Mouse (Mus musculus) hindbrain, embryonic 14.5 days (tissue): ENCODE data around the gene Vsir. TPM values are rescaled to one million over a fixed set of nuclear protein-coding genes. Genes with fewer than 3 reads are reported as not detected.

Experiments
- ATAC-seq: fragments of 200-750 bp; cut with Nextera tagmentation; 2 replicates; pipeline ENCODE4 v1.8.0; 2017; ENCODE audit warnings: moderate number of reproducible peaks, mild to moderate bottlenecking, moderate TSS enrichment, moderate library complexity; ENCODE audit not compliant: low FRiP score
- DNase-seq: peaks from one replicate; pipeline ENCODE4 v3.0.0-alpha.2; 2015; ENCODE audit warnings: low spot score
- H3K27ac ChIP-seq: fragments of 300-500 bp; sonication (generic); 2 replicates; pipeline ENCODE4 v1.5.1; 2014; ENCODE audit warnings: mild to moderate bottlenecking, moderate library complexity
- H3K27me3 ChIP-seq: fragments of 300-500 bp; sonication (generic); 2 replicates; pipeline ENCODE4 v1.6.1; 2014; ENCODE audit warnings: mild to moderate bottlenecking, low read length, mixed read lengths; ENCODE audit not compliant: control insufficient read depth, insufficient read depth
- H3K36me3 ChIP-seq: fragments of 300-500 bp; sonication (generic); replicated peaks from 2 replicates; pipeline ENCODE4 v1.6.1; 2014; ENCODE audit not compliant: control insufficient read depth, insufficient read depth
- H3K4me1 ChIP-seq: fragments of 300-500 bp; sonication (generic); replicated peaks from 2 replicates; pipeline ENCODE4 v1.6.1; 2014; ENCODE audit warnings: antibody characterized with exemption, low read length, mixed read lengths; ENCODE audit not compliant: control insufficient read depth, insufficient read depth
- H3K4me2 ChIP-seq: fragments of 300-500 bp; sonication (generic); replicated peaks from 2 replicates; pipeline ENCODE4 v1.6.1; 2014; ENCODE audit warnings: mild to moderate bottlenecking, moderate library complexity
- H3K4me3 ChIP-seq: fragments of 300-500 bp; sonication (generic); replicated peaks from 2 replicates; pipeline ENCODE4 v1.5.1; 2014; ENCODE audit warnings: mild to moderate bottlenecking, low read length
- H3K9ac ChIP-seq: fragments of 300-500 bp; sonication (generic); 2 replicates; pipeline ENCODE4 v1.6.1; 2014
- H3K9me3 ChIP-seq: fragments of 300-500 bp; sonication (generic); 2 replicates; pipeline ENCODE4 v1.6.1; 2016; ENCODE audit warnings: low read length; ENCODE audit not compliant: control insufficient read depth
- WGBS: fragments of 180-500 bp; shearing (Covaris S2); extraction: QIAGEN DNeasy Blood & Tissue Kit; methylation state at CpG from one replicate; pipeline ENCODE4 v1.1.7; 2014; 5-methylcytosine and 5-hydroxymethylcytosine counted together
- polyA plus RNA-seq: library from polyadenylated mRNA; unstranded; fragments of >200 nt; fragmentation: Nextera tagmentation; extraction: Ambion mirVana; gene quantifications from 2 replicates; pipeline ENCODE4 v1.2.1, GENCODE M21; 2014

Gene Vsir
- polyA plus RNA-seq, 1 experiment from 2014 or later = 2.7 TPM

DNA sequence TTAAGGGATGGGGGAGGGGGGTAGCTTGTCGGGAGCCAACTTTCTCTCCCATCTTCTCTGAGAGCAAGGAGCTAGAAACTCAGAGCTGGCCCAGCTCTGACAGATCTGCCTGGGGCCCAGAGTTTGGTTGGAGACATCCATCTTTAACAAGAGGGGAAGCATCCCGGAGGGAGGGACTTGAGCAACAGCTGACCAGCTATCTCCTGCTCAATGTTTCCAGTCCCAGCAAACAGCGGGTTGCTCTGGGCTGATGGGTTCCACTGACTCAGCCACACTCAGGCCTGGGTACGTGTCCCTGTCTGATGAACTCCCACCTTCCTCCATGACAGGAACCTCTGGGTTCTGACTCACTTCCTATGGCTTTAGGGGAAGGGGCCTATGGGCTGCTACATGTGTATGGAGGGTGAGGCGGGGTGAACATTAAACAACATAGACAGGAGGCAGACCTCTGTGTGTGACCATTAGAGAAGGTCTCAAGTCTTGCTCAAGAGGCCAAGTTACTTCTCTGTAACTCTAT is 44.3 kb downstream of the Vsir start:
- WGBS = 61% methylated on average over 5 of the region's 5 CpGs

DNA sequence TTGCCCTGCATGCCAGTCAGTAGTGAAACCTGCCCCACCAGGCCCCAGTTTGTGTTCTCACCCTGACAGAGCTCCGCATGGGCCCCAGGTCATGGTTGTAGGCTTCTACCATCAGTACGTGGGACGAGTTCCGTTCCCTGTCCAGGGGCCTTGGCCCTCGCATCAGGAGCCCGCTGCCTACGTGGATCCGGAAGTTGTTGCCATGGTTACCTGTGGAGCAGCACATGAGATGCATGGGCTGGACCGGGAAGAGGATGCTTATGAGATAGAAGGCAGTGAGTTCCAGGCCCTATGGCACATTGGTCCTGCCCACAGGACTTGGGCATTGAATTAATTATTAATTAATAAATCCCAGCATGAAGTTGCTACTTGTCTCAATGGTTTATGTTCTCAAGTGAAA is 45.0 kb downstream of the Vsir start:
- Histone ChIP-seq H3K4me2 (no peak overlapping the region), H3K9me3 (no peaks in the 10 kb centered on the region), H3K36me3 (no peaks in the 10 kb centered on the region), H3K9ac (no peak overlapping the region), H3K27me3 (no peaks in the 10 kb centered on the region), H3K4me3 (no peak overlapping the region), H3K27ac (no peak overlapping the region), H3K4me1 (0 out of 2 replicates have a peak, but pooled peaks cover 8% of the 10 kb centered on the region)
- 71% methylated on average over 9 of the region's 9 CpGs for WGBS
- ATAC-seq = no peak
- DNase-seq = no peak

More for the DNA sequence above, 44.3 kb downstream of the Vsir start:
- Histone ChIP-seq H3K27ac (no peak overlapping the region), H3K9ac (no peak overlapping the region), H3K4me3 (no peak overlapping the region), H3K4me1 (0 out of 2 replicates have a peak, but pooled peaks cover 8% of the 10 kb centered on the region), H3K27me3 (no peaks in the 10 kb centered on the region), H3K9me3 (no peaks in the 10 kb centered on the region), H3K4me2 (no peak overlapping the region), H3K36me3 (no peaks in the 10 kb centered on the region)
- DNase-seq (no peak), ATAC-seq (no peak)

- H3K27me3 ChIP-seq = no peaks in the 10 kb centered on the region
- H3K4me1 ChIP-seq = 0 out of 2 replicates have a peak, but pooled peaks cover 12% of the 10 kb centered on the region
- DNase-seq = no peak
- H3K27ac ChIP-seq = no peak overlapping the region
- 58% methylated on average over 7 of the region's 7 CpGs for WGBS
- no peak overlapping the region for H3K4me3 ChIP-seq
- H3K4me2 ChIP-seq = no peak overlapping the region
- no peak overlapping the region for H3K9ac ChIP-seq
- H3K36me3 ChIP-seq = no peaks in the 10 kb centered on the region
- no peak for ATAC-seq
- no peaks in the 10 kb centered on the region for H3K9me3 ChIP-seq
Observed at GRCm38 (mm10) chr10:60394936-60395335, 48.3 kb downstream of the Vsir start.

GRCm38 (mm10) chr10:60395605-60396004 is 49.0 kb downstream of the Vsir start:
- no peak for DNase-seq
- H3K27ac ChIP-seq = no peak overlapping the region
- H3K27me3 ChIP-seq = no peaks in the 10 kb centered on the region

GRCm38 (mm10) chr10:60398051-60398814 is 51.6 kb downstream of the Vsir start:
- no peaks in the 10 kb centered on the region for H3K27me3 ChIP-seq
- no peak overlapping the region for H3K9ac ChIP-seq
- no peak overlapping the region for H3K4me3 ChIP-seq
- no peaks in the 10 kb centered on the region for H3K36me3 ChIP-seq
- no peaks in the 10 kb centered on the region for H3K9me3 ChIP-seq
- 0 out of 2 replicates have a peak, but pooled peaks cover 15% of the 10 kb centered on the region for H3K4me1 ChIP-seq
- WGBS = 88% methylated on average over 10 of the region's 10 CpGs
- ATAC-seq (no peak), DNase-seq (no peak)
- H3K4me2 ChIP-seq = no peak overlapping the region
- no peak overlapping the region for H3K27ac ChIP-seq

More at GRCm38 (mm10) chr10:60395605-60396004, 49.0 kb downstream of the Vsir start:
- H3K4me1 ChIP-seq = 0 out of 2 replicates have a peak, but pooled peaks cover 15% of the 10 kb centered on the region
- ATAC-seq = no peak
- no peak overlapping the region for H3K9ac ChIP-seq
- no peak overlapping the region for H3K4me2 ChIP-seq
- no peaks in the 10 kb centered on the region for H3K36me3 ChIP-seq
- WGBS = 75% methylated on average over 5 of the region's 5 CpGs
- H3K9me3 ChIP-seq = no peaks in the 10 kb centered on the region
- no peak overlapping the region for H3K4me3 ChIP-seq

- Histone ChIP-seq H3K4me3 (no peak within 1 kb of the TSS), H3K9ac (peak within 1 kb of the TSS; percentile 39; the same call in 1 of the 2 replicates), H3K27me3 (no peaks in the 10 kb centered on the region), H3K9me3 (no peaks in the 10 kb centered on the region), H3K4me2 (peak within 1 kb of the TSS; percentile 24), H3K27ac (peak within 1 kb of the TSS; percentile 56), H3K36me3 (no peaks in the 10 kb centered on the region), H3K4me1 (0 out of 2 replicates have a peak, but pooled peaks cover 15% of the 10 kb centered on the region)
- WGBS = 26% methylated on average over 7 of the region's 7 CpGs
- ATAC-seq = peak; percentile 72; the same call in 1 of the 2 replicates
- peak; percentile 45 for DNase-seq
Observed at GRCm38 (mm10) chr10:60399449-60399848, 52.8 kb downstream of the Vsir start, which contains the start of gene Gm17455. Gene Gm17455, plus strand, starts transcription at chr10:60399726.

DNA sequence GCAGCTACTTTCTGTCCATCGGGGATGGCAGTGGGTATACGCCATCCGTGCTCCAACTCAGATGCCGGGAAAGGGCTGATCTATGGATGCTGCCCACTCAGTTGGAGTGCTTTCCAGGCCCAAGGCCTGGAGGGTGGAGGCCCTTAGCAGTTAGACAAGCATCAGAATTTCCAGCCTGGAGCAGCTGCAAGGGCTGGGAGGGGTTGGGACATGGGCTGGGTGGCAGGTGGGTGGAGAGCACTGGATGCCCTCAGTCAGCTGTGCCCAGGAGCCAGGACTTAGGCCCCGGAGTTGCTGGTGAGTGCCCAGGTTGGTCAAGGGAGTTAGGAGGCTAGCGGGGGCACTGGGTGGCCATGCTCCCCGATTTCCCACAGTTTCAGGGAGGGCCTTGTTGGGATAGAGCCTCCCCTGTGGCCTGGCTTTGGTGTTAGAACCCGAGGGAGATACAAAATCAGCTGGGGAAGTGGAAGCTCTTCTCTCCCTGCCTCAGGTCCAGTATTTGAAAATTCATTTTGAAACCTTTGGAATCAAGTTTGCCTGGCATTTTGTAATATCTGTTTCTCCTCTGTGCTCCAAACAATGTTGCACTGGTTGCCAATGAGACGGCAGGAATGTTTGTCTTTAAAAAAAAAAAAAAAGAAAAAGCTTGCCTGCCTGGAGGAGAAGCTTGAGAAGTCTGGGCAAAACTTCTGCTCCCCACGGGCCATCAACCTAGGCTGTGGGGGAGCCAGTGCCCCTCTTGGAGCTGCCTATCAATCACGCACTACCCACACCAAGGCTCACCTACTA is 54.0 kb downstream of the Vsir start:
- H3K9me3 ChIP-seq = no peaks in the 10 kb centered on the region
- 0 out of 2 replicates have a peak, but pooled peaks cover 7% of the 10 kb centered on the region for H3K4me1 ChIP-seq
- H3K27ac ChIP-seq = peak overlapping the region; percentile 56; the same call in 1 of the 2 replicates
- no peak overlapping the region for H3K4me3 ChIP-seq
- ATAC-seq (no peak), DNase-seq (no peak)
- H3K36me3 ChIP-seq = no peaks in the 10 kb centered on the region
- no peaks in the 10 kb centered on the region for H3K27me3 ChIP-seq
- H3K4me2 ChIP-seq = peak overlapping the region; percentile 24
- H3K9ac ChIP-seq = peak overlapping the region; percentile 39; the same call in 1 of the 2 replicates
- WGBS = 74% methylated on average over 11 of the region's 11 CpGs

- H3K4me3 ChIP-seq = no peak overlapping the region
- peak; percentile 18; the same call in 1 of the 2 replicates for ATAC-seq
- H3K9me3 ChIP-seq = no peaks in the 10 kb centered on the region
- no peaks in the 10 kb centered on the region for H3K4me1 ChIP-seq
- H3K9ac ChIP-seq = no peak overlapping the region
- H3K36me3 ChIP-seq = no peaks in the 10 kb centered on the region
- H3K4me2 ChIP-seq = no peak overlapping the region
- no peaks in the 10 kb centered on the region for H3K27me3 ChIP-seq
- no peak for DNase-seq
- 42% methylated on average over 7 of the region's 7 CpGs for WGBS
- H3K27ac ChIP-seq = no peak overlapping the region
Observed at GRCm38 (mm10) chr10:60405460-60406177, 59.0 kb downstream of the Vsir start.
